Mouse (Mus musculus): ENCODE measurements around the gene Chrnb2. TPM values are rescaled to one million over a fixed set of nuclear protein-coding genes. Genes with fewer than 3 reads are reported as not detected.

The Chrnb2 gene
- polyA plus RNA-seq, 1 experiment from 2014 or later = 20.8 TPM

- Histone ChIP-seq H3K4me3 (ENCODE audit: low read depth, low read length) (no peak overlapping the region), H3K27me3 (ENCODE audit: control insufficient read depth, insufficient read depth, low read length) (no peaks in the 10 kb centered on the region), H3K4me2 (ENCODE audit: low read depth) (no peak overlapping the region), H3K27ac (ENCODE audit: low read depth, low read length) (no peak overlapping the region), H3K9me3 (ENCODE audit: control insufficient read depth, low read length) (no peaks in the 10 kb centered on the region), H3K9ac (ENCODE audit: low read length) (no peak overlapping the region), H3K4me1 (ENCODE audit: control insufficient read depth, insufficient read depth, low read length) (no peaks in the 10 kb centered on the region), H3K36me3 (ENCODE audit: control insufficient read depth, insufficient read depth, low read length) (no peaks in the 10 kb centered on the region)
- ATAC-seq (ENCODE audit: insufficient read depth, low FRiP score, low TSS enrichment) = no peak
- 77% methylated on average over 16 of the region's 16 CpGs for WGBS
- DNase-seq (ENCODE audit: low spot score) = no peak
Measured at GRCm38 (mm10) chr3:89788680-89789352, 24.4 kb upstream of the Chrnb2 start.

GRCm38 (mm10) chr3:89786275-89786674 lies 21.8 kb upstream of the Chrnb2 start:
- no peaks in the 10 kb centered on the region for H3K4me1 ChIP-seq (ENCODE audit: control insufficient read depth, insufficient read depth, low read length)
- ATAC-seq (ENCODE audit: insufficient read depth, low FRiP score, low TSS enrichment) = no peak
- peaks cover 10% of the 10 kb centered on the region; the same call in 1 of the 2 replicates for H3K36me3 ChIP-seq (ENCODE audit: control insufficient read depth, insufficient read depth, low read length)
- H3K9me3 ChIP-seq (ENCODE audit: control insufficient read depth, low read length) = no peaks in the 10 kb centered on the region
- no peak for DNase-seq (ENCODE audit: low spot score)
- no peak overlapping the region for H3K4me3 ChIP-seq (ENCODE audit: low read depth, low read length)
- H3K27ac ChIP-seq (ENCODE audit: low read depth, low read length) = no peak overlapping the region
- WGBS = 83% methylated on average over 6 of the region's 6 CpGs
- H3K9ac ChIP-seq (ENCODE audit: low read length) = no peak overlapping the region
- H3K4me2 ChIP-seq (ENCODE audit: low read depth) = no peak overlapping the region
- no peaks in the 10 kb centered on the region for H3K27me3 ChIP-seq (ENCODE audit: control insufficient read depth, insufficient read depth, low read length)

GRCm38 (mm10) chr3:89784991-89785753 lies 20.7 kb upstream of the Chrnb2 start:
- Histone ChIP-seq H3K9me3 (ENCODE audit: control insufficient read depth, low read length) (no peaks in the 10 kb centered on the region), H3K27me3 (ENCODE audit: control insufficient read depth, insufficient read depth, low read length) (no peaks in the 10 kb centered on the region), H3K4me2 (ENCODE audit: low read depth) (no peak overlapping the region), H3K4me3 (ENCODE audit: low read depth, low read length) (no peak overlapping the region), H3K36me3 (ENCODE audit: control insufficient read depth, insufficient read depth, low read length) (peaks cover 21% of the 10 kb centered on the region), H3K4me1 (ENCODE audit: control insufficient read depth, insufficient read depth, low read length) (no peaks in the 10 kb centered on the region), H3K27ac (ENCODE audit: low read depth, low read length) (no peak overlapping the region), H3K9ac (ENCODE audit: low read length) (no peak overlapping the region)
- DNase-seq (ENCODE audit: low spot score) = peak; percentile 64
- ATAC-seq (ENCODE audit: insufficient read depth, low FRiP score, low TSS enrichment) = no peak
- WGBS = 24% methylated on average over 11 of the region's 11 CpGs

DNA sequence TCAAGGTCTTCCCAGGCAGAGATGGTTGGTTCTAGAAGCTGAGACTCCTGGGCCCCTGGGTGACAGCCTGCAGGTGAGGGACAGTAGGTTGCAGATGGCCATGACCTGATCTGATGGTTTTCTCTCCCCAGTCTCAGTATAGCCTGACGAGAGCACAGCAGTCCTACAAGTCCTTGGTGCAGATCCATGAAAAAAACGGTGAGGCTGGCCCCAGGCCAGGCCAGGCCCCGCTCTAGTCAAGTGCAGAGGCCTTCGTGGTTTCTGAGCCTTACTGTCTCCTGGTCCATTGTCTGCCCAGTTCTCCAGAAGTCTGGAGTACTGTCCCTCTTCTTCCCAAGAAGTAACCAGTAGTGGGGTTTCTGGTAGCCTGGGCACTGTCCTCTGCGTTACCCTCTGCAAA lies 17.2 kb upstream of the Chrnb2 start:
- DNase-seq (ENCODE audit: low spot score) = no peak

GRCm38 (mm10) chr3:89780102-89780501 lies 15.7 kb upstream of the Chrnb2 start:
- H3K4me3 ChIP-seq (ENCODE audit: low read depth, low read length) = no peak overlapping the region
- H3K36me3 ChIP-seq (ENCODE audit: control insufficient read depth, insufficient read depth, low read length) = peaks cover 33% of the 10 kb centered on the region
- H3K27me3 ChIP-seq (ENCODE audit: control insufficient read depth, insufficient read depth, low read length) = no peaks in the 10 kb centered on the region
- 86% methylated on average over 4 of the region's 4 CpGs for WGBS
- DNase-seq (ENCODE audit: low spot score) (no peak), ATAC-seq (ENCODE audit: insufficient read depth, low FRiP score, low TSS enrichment) (no peak)
- peaks cover 4% of the 10 kb centered on the region for H3K4me1 ChIP-seq (ENCODE audit: control insufficient read depth, insufficient read depth, low read length)
- no peak overlapping the region for H3K9ac ChIP-seq (ENCODE audit: low read length)
- H3K27ac ChIP-seq (ENCODE audit: low read depth, low read length) = no peak overlapping the region
- H3K9me3 ChIP-seq (ENCODE audit: control insufficient read depth, low read length) = no peaks in the 10 kb centered on the region
- H3K4me2 ChIP-seq (ENCODE audit: low read depth) = no peak overlapping the region

More for the DNA sequence above, 17.2 kb upstream of the Chrnb2 start:
- no peak overlapping the region for H3K4me3 ChIP-seq (ENCODE audit: low read depth, low read length)
- no peak overlapping the region for H3K9ac ChIP-seq (ENCODE audit: low read length)
- H3K27me3 ChIP-seq (ENCODE audit: control insufficient read depth, insufficient read depth, low read length) = no peaks in the 10 kb centered on the region
- H3K9me3 ChIP-seq (ENCODE audit: control insufficient read depth, low read length) = no peaks in the 10 kb centered on the region
- no peak overlapping the region for H3K27ac ChIP-seq (ENCODE audit: low read depth, low read length)
- H3K36me3 ChIP-seq (ENCODE audit: control insufficient read depth, insufficient read depth, low read length) = peaks cover 33% of the 10 kb centered on the region
- no peak for ATAC-seq (ENCODE audit: insufficient read depth, low FRiP score, low TSS enrichment)
- no peaks in the 10 kb centered on the region for H3K4me1 ChIP-seq (ENCODE audit: control insufficient read depth, insufficient read depth, low read length)
- WGBS = 86% methylated on average over 5 of the region's 5 CpGs
- no peak overlapping the region for H3K4me2 ChIP-seq (ENCODE audit: low read depth)

DNA sequence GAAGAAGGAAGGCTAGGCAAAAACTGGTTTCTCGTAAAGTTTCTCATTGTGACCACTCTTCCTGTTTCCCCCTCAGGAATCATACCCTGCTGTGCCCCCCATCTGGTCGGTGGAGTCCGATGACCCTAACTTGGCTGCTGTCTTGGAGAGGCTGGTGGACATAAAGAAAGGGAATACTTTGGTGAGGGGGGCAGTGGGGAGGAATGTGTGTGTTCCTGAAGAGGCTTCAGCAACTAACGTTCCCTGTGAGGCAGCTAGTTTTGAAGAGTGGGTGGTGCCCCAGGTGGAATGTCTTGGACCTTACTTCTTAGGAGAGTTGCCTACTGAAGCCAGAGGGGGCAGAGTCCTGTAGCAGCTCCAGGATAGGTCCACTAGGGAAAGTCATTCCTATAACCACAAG lies 11.6 kb upstream of the Chrnb2 start:
- Histone ChIP-seq H3K27me3 (ENCODE audit: control insufficient read depth, insufficient read depth, low read length) (no peaks in the 10 kb centered on the region), H3K9ac (ENCODE audit: low read length) (no peak overlapping the region), H3K36me3 (ENCODE audit: control insufficient read depth, insufficient read depth, low read length) (peaks cover 21% of the 10 kb centered on the region), H3K4me2 (ENCODE audit: low read depth) (no peak overlapping the region), H3K4me3 (ENCODE audit: low read depth, low read length) (no peak overlapping the region), H3K27ac (ENCODE audit: low read depth, low read length) (no peak overlapping the region), H3K4me1 (ENCODE audit: control insufficient read depth, insufficient read depth, low read length) (peaks cover 22% of the 10 kb centered on the region), H3K9me3 (ENCODE audit: control insufficient read depth, low read length) (no peaks in the 10 kb centered on the region)
- DNase-seq (ENCODE audit: low spot score) (no peak), ATAC-seq (ENCODE audit: insufficient read depth, low FRiP score, low TSS enrichment) (no peak)
- 82% methylated on average over 4 of the region's 4 CpGs for WGBS

DNA sequence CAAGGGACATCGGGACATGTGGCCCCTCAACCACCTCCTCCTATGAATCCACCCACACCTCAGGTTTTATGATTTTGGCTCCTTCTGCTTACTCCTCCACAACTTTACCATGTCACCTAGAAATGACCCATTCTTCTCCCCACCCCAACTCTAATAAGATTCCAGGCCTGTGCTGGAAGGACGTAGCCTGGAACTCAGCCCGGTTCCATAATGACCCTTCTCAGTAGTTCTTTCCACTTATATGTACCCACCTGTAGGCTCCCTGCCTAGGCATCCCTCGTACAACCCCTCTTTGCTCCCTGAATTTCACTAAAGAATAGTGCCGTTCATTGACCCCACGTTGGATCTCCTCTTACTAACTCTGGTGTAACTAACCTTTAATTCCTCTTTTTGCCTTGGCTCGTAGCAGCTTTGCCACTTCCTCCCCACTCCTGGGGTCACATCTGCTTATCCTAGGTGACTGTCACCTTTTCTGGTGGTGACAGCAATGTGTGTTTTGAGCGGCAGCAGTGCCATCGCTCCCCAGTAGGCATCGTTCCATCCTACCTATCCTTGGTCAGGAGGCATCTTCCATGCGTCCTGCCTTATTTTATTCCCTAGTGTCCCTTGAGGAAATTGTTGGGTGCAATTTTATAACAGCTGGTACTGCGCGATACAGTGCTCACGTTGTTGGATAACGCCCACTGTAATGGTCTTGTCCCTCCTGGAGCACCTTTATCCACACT lies 10.0 kb upstream of the Chrnb2 start:
- no peak for ATAC-seq (ENCODE audit: insufficient read depth, low FRiP score, low TSS enrichment)
- peaks cover 7% of the 10 kb centered on the region for H3K36me3 ChIP-seq (ENCODE audit: control insufficient read depth, insufficient read depth, low read length)
- peak overlapping the region; percentile 99 for H3K9ac ChIP-seq (ENCODE audit: low read length)
- H3K9me3 ChIP-seq (ENCODE audit: control insufficient read depth, low read length) = no peaks in the 10 kb centered on the region
- H3K4me1 ChIP-seq (ENCODE audit: control insufficient read depth, insufficient read depth, low read length) = peaks cover 22% of the 10 kb centered on the region
- WGBS = 57% methylated on average over 15 of the region's 15 CpGs
- H3K4me2 ChIP-seq (ENCODE audit: low read depth) = peak overlapping the region; percentile 81
- no peaks in the 10 kb centered on the region for H3K27me3 ChIP-seq (ENCODE audit: control insufficient read depth, insufficient read depth, low read length)
- no peak overlapping the region for H3K27ac ChIP-seq (ENCODE audit: low read depth, low read length)
- no peak for DNase-seq (ENCODE audit: low spot score)
- peak overlapping the region; percentile 99 for H3K4me3 ChIP-seq (ENCODE audit: low read depth, low read length)

DNA sequence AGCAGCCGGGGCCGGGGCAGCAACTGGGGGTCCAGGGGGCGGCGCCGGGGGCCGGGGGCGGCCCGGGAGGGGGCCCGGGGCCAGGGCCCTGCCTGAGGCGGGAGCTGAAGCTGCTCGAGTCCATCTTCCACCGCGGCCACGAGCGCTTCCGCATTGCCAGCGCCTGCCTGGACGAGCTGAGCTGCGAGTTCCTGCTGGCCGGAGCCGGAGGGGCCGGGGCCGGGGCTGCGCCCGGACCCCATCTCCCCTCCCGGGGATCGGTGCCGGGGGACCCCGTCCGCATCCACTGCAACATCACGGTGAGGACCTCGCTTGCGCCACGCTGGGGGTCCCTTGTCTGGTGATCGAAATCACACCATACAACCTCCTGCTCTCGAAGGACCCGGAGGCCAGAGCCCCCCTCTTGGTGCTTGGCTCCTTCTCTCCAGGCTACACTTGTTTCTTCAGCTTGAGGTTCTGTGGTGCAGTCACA lies 9.3 kb upstream of the Chrnb2 start:
- H3K9me3 ChIP-seq (ENCODE audit: control insufficient read depth, low read length) = no peaks in the 10 kb centered on the region
- H3K36me3 ChIP-seq (ENCODE audit: control insufficient read depth, insufficient read depth, low read length) = peaks cover 6% of the 10 kb centered on the region
- peak overlapping the region; percentile 81 for H3K4me2 ChIP-seq (ENCODE audit: low read depth)
- 0% methylated on average over 23 of the region's 37 CpGs for WGBS
- ATAC-seq (ENCODE audit: insufficient read depth, low FRiP score, low TSS enrichment) = peak; percentile 49
- DNase-seq (ENCODE audit: low spot score) = peak; percentile 32
- H3K9ac ChIP-seq (ENCODE audit: low read length) = peak overlapping the region; percentile 99
- no peaks in the 10 kb centered on the region for H3K27me3 ChIP-seq (ENCODE audit: control insufficient read depth, insufficient read depth, low read length)
- H3K4me3 ChIP-seq (ENCODE audit: low read depth, low read length) = peak overlapping the region; percentile 99
- peaks cover 22% of the 10 kb centered on the region for H3K4me1 ChIP-seq (ENCODE audit: control insufficient read depth, insufficient read depth, low read length)
- H3K27ac ChIP-seq (ENCODE audit: low read depth, low read length) = peak overlapping the region; percentile 94
